Mouse (Mus musculus) brain, embryonic 14.5 days (tissue): ENCODE measurements around the gene Napsa. TPM values are rescaled to one million over a fixed set of nuclear protein-coding genes. Genes with fewer than 3 reads are reported as not detected.

Experiments
- DNase-seq: peaks from one replicate; pipeline ENCODE4 v3.0.0-alpha.2; 2011; ENCODE audit warnings: low read depth
- CTCF ChIP-seq: fragments of 200-500 bp; IDR thresholded peaks from 2 replicates; pipeline ENCODE4 v1.5.1; 2012; ENCODE audit warnings: inconsistent platforms, mild to moderate bottlenecking, moderate library complexity, borderline replicate concordance; ENCODE audit not compliant: insufficient read depth, insufficient read length; ENCODE audit errors: extremely low read depth
- POLR2A ChIP-seq: fragments of 200-500 bp; IDR thresholded peaks from 2 replicates; pipeline ENCODE4 v1.6.1; 2012; ENCODE audit warnings: mild to moderate bottlenecking, inconsistent platforms, borderline replicate concordance; ENCODE audit not compliant: poor library complexity, insufficient read depth, insufficient read length, severe bottlenecking; ENCODE audit errors: extremely low read depth
- polyA plus RNA-seq: library from polyadenylated mRNA; depleted of rRNA; stranded (reverse); fragments of >200 nt; gene quantifications from 2 replicates; pipeline ENCODE4 v1.2.3, GENCODE M21; 2012

The Napsa gene
- polyA plus RNA-seq, 1 experiment, result 0.42 TPM

GRCm38 (mm10) chr7:44594291-44594690 is 22.1 kb downstream of the Napsa start:
- peak; percentile 81 for DNase-seq
- TF ChIP-seq CTCF (no peak), POLR2A (no peak)

- no peak for DNase-seq
- TF ChIP-seq CTCF (no peak), POLR2A (no peak)
Observed at GRCm38 (mm10) chr7:44595131-44595561, 23.0 kb downstream of the Napsa start.

- no peak for TF ChIP-seq CTCF
- no peak for TF ChIP-seq POLR2A
Observed at GRCm38 (mm10) chr7:44596051-44596450, 23.9 kb downstream of the Napsa start.

GRCm38 (mm10) chr7:44596996-44597538 is 24.9 kb downstream of the Napsa start:
- no peak for DNase-seq
- TF ChIP-seq CTCF (no peak), POLR2A (no peak)

More at GRCm38 (mm10) chr7:44596051-44596450, 23.9 kb downstream of the Napsa start:
- DNase-seq, result no peak

- no peak for DNase-seq
- TF ChIP-seq POLR2A, result no peak
- no peak for TF ChIP-seq CTCF
Observed at GRCm38 (mm10) chr7:44597666-44598065, 25.5 kb downstream of the Napsa start.

GRCm38 (mm10) chr7:44598336-44598735 is 26.2 kb downstream of the Napsa start:
- DNase-seq, result no peak
- TF ChIP-seq CTCF (no peak), POLR2A (no peak)

- no peak for DNase-seq
- TF ChIP-seq POLR2A, result no peak
- TF ChIP-seq CTCF, result no peak
Observed at GRCm38 (mm10) chr7:44600691-44601262, 28.6 kb downstream of the Napsa start.

GRCm38 (mm10) chr7:44601646-44602045 is 29.5 kb downstream of the Napsa start:
- TF ChIP-seq POLR2A (no peak), CTCF (no peak)
- DNase-seq, result no peak

- DNase-seq, result peak; percentile 71
- TF ChIP-seq CTCF (no peak), POLR2A (no peak)
Observed at GRCm38 (mm10) chr7:44602443-44602842, 30.3 kb downstream of the Napsa start.

GRCm38 (mm10) chr7:44603186-44603855 is 31.1 kb downstream of the Napsa start:
- DNase-seq, result no peak
- TF ChIP-seq CTCF, result no peak
- no peak for TF ChIP-seq POLR2A

GRCm38 (mm10) chr7:44604139-44604606 is 32.0 kb downstream of the Napsa start:
- TF ChIP-seq POLR2A, result no peak
- TF ChIP-seq CTCF, result peak; percentile 29; the same call in 1 of the 2 replicates
- DNase-seq, result peak; percentile 67
